In the genomic region with DNA sequence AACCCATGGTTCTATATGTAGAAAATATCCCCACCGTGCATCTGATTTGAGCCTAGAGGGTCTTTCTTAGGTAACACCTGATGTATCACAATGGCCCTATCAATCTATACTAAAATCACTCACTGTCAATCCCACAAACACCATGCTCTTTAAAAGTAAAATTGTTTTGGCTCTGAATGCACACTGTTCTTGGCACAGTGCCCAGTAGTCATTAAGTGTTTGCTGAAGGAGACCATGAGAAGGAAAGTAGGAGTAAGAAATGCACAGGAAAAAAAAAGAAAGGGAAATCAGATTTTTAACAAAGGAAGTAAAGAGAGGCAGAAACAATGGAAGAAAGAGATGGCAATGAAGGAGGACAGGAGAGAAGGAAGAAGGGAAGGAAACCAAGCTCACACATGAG, we compare ENCODE assay signal across 17 mouse cellular contexts.
DNase-seq lines count a peak whose midpoint lies in the region; ATAC-seq and TF ChIP-seq lines count a peak whose summit lies in the region.
"Had no signal": no experiment of that assay in that cellular context is flagged by ENCODE, and none has a peak within 500 bp of the region (broad histone marks: within the 10 kb centered on the region; RNA-seq: fewer than 3 reads in every experiment).

No protein-coding gene starts in this region.

- no peak overlapping the region for H3K27ac ChIP-seq in embryonic facial prominence, embryonic 14.5 days (replicated peaks; ENCODE audit: low read depth, low read length)
- H3K27ac ChIP-seq in embryonic facial prominence, embryonic 10.5 days (replicated peaks) = no peak overlapping the region
- no peak overlapping the region for H3K27ac ChIP-seq in thymus, adult 2 months (ENCODE audit: control insufficient read depth, insufficient read depth, low read length)
- H3K27ac ChIP-seq: forebrain, embryonic 13.5 days; hindbrain, embryonic 12.5 days; liver, embryonic 15.5 days; neural tube, embryonic 13.5 days; stomach, embryonic 15.5 days had no signal

- TF ChIP-seq CTCF in thymus, adult 2 months (IDR thresholded peaks at IDR 0.05; ENCODE audit: borderline replicate concordance, control insufficient read depth, extremely low read depth, insufficient read depth, low read length, poor library complexity) = no peak

- H3K9me3 ChIP-seq in embryonic facial prominence, embryonic 14.5 days (ENCODE audit: control insufficient read depth, low read length) = no peaks in the 10 kb centered on the region
- H3K9me3 ChIP-seq in embryonic facial prominence, embryonic 10.5 days = no peaks in the 10 kb centered on the region
- H3K9me3 ChIP-seq: forebrain, embryonic 13.5 days; liver, embryonic 15.5 days; neural tube, embryonic 13.5 days; stomach, embryonic 15.5 days had no signal

- no peak for ATAC-seq in embryonic facial prominence, embryonic 14.5 days (ENCODE audit: low read depth)
- ATAC-seq: forebrain, embryonic 13.5 days; intestine, postnatal 0 days had no signal

- H3K4me3 ChIP-seq in embryonic facial prominence, embryonic 14.5 days (ENCODE audit: low read depth, low read length) = no peak overlapping the region
- H3K4me3 ChIP-seq in embryonic facial prominence, embryonic 10.5 days = no peak overlapping the region
- H3K4me3 ChIP-seq in thymus, adult 2 months (ENCODE audit: control insufficient read depth, insufficient read depth, low read length) = no peak overlapping the region
- H3K4me3 ChIP-seq: forebrain, embryonic 13.5 days; hindbrain, embryonic 12.5 days; liver, embryonic 15.5 days; neural tube, embryonic 13.5 days; stomach, embryonic 15.5 days had no signal

- H3K4me1 ChIP-seq in embryonic facial prominence, embryonic 14.5 days (ENCODE audit: control insufficient read depth, insufficient read depth, low read length) = no peaks in the 10 kb centered on the region
- H3K4me1 ChIP-seq in embryonic facial prominence, embryonic 10.5 days = no peaks in the 10 kb centered on the region
- H3K4me1 ChIP-seq in thymus, adult 2 months (replicated peaks; ENCODE audit: control insufficient read depth, insufficient read depth, low read length) = no peaks in the 10 kb centered on the region
- H3K4me1 ChIP-seq: hindbrain, embryonic 12.5 days; liver, embryonic 15.5 days; neural tube, embryonic 13.5 days; stomach, embryonic 15.5 days had no signal

- TF ChIP-seq POLR2A in thymus, adult 2 months (IDR thresholded peaks at IDR 0.05; ENCODE audit: control insufficient read depth, extremely low read depth, insufficient read depth, low read length, poor library complexity) = no peak

- 62% methylated on average over 1 of the region's 1 CpGs for WGBS in embryonic facial prominence, embryonic 14.5 days
- 96% methylated on average over 1 of the region's 1 CpGs for WGBS in embryonic facial prominence, embryonic 10.5 days
- 93% methylated on average over 1 of the region's 1 CpGs for WGBS in thymus, adult 2 months

- no peak overlapping the region for H3K4me2 ChIP-seq in embryonic facial prominence, embryonic 14.5 days (ENCODE audit: low read depth, low read length)
- H3K4me2 ChIP-seq: forebrain, embryonic 13.5 days; hindbrain, embryonic 12.5 days; liver, embryonic 15.5 days; neural tube, embryonic 13.5 days; stomach, embryonic 15.5 days had no signal

- no peaks in the 10 kb centered on the region for H3K36me3 ChIP-seq in embryonic facial prominence, embryonic 14.5 days (ENCODE audit: control insufficient read depth, insufficient read depth, low read length)
- no peaks in the 10 kb centered on the region for H3K36me3 ChIP-seq in embryonic facial prominence, embryonic 10.5 days (replicated peaks)
- H3K36me3 ChIP-seq in thymus, adult 2 months (ENCODE audit: control insufficient read depth, insufficient read depth, low read length) = no peaks in the 10 kb centered on the region
- H3K36me3 ChIP-seq: hindbrain, embryonic 12.5 days; liver, embryonic 15.5 days; neural tube, embryonic 13.5 days; stomach, embryonic 15.5 days had no signal

- H3K9ac ChIP-seq in embryonic facial prominence, embryonic 14.5 days (ENCODE audit: low read depth, low read length) = no peak overlapping the region
- H3K9ac ChIP-seq: forebrain, embryonic 13.5 days; hindbrain, embryonic 12.5 days; liver, embryonic 15.5 days; neural tube, embryonic 13.5 days; stomach, embryonic 15.5 days had no signal

- H3K27me3 ChIP-seq in embryonic facial prominence, embryonic 14.5 days (replicated peaks; ENCODE audit: control insufficient read depth, insufficient read depth, low read length) = no peaks in the 10 kb centered on the region
- H3K27me3 ChIP-seq in embryonic facial prominence, embryonic 10.5 days (replicated peaks; ENCODE audit: low read depth, poor library complexity, severe bottlenecking) = no peaks in the 10 kb centered on the region
- no peaks in the 10 kb centered on the region for H3K27me3 ChIP-seq in thymus, adult 2 months (ENCODE audit: control insufficient read depth, insufficient read depth, low read length)
- H3K27me3 ChIP-seq: forebrain, embryonic 13.5 days; hindbrain, embryonic 12.5 days; liver, embryonic 15.5 days; neural tube, embryonic 13.5 days; stomach, embryonic 15.5 days had no signal

- peak; percentile 63 for DNase-seq in embryonic facial prominence, embryonic 14.5 days (ENCODE audit: low spot score)
- no peak for DNase-seq in embryonic facial prominence, embryonic 10.5 days (ENCODE audit: low spot score)
- peak; percentile 18 for DNase-seq in kidney, postnatal 14 days
- DNase-seq in kidney, adult 11 months = no peak
- peak; percentile 43 for DNase-seq in retina, postnatal 1 day
- no peak for DNase-seq in retina, embryonic 14.5 days (ENCODE audit: low spot score)
- DNase-seq in thymus, adult 2 months = no peak
- DNase-seq in thymus, postnatal 25 days = no peak
- DNase-seq: cerebellum, adult 9-10 months; spleen, adult 18-20 months; thymus, postnatal 14 days had no signal

Comparison
In these comparisons a context has a peak if more than half of its experiments do, and no peak if none do; other contexts are left out.
1. DNase-seq: peak in embryonic facial prominence, embryonic 14.5 days (single experiment), kidney, postnatal 14 days (single experiment) and retina, postnatal 1 day (single experiment); none in embryonic facial prominence, embryonic 10.5 days (single experiment), kidney, adult 11 months (single experiment), retina, embryonic 14.5 days (single experiment), thymus, adult 2 months (single experiment) and thymus, postnatal 25 days (single experiment).